Mouse (Mus musculus) stomach, postnatal 0 days (tissue): ENCODE data around the gene Nelfe. TPM values are rescaled to one million over a fixed set of nuclear protein-coding genes. Genes with fewer than 3 reads are reported as not detected.
"Not testable (repeated sequence)": the region's sequence is repeated elsewhere in the genome, so short reads cannot be mapped to it uniquely, and the experiment has no call there.

ENCODE experiments used
- ATAC-seq: fragments of 200-750 bp; cut with Nextera tagmentation; 2 replicates; pipeline ENCODE4 v1.8.0; 2017; ENCODE audit not compliant: low FRiP score, low TSS enrichment
- DNase-seq: peaks from one replicate; pipeline ENCODE4 v3.0.0-alpha.2; 2016; ENCODE audit warnings: low spot score
- H3K27ac ChIP-seq: fragments of 300-500 bp; sonication (generic); replicated peaks from 2 replicates; pipeline ENCODE4 v1.5.1; 2014; ENCODE audit warnings: mild to moderate bottlenecking, control low read depth
- H3K27me3 ChIP-seq: fragments of 300-500 bp; sonication (generic); 2 replicates; pipeline ENCODE4 v1.6.1; 2014; ENCODE audit warnings: low read length; ENCODE audit not compliant: control insufficient read depth, insufficient read depth
- H3K36me3 ChIP-seq: fragments of 300-500 bp; sonication (generic); 2 replicates; pipeline ENCODE4 v1.6.1; 2014; ENCODE audit warnings: low read length, mixed read lengths; ENCODE audit not compliant: control insufficient read depth, insufficient read depth
- H3K4me1 ChIP-seq: fragments of 300-500 bp; sonication (generic); replicated peaks from 2 replicates; pipeline ENCODE4 v1.6.1; 2014; ENCODE audit warnings: antibody characterized with exemption; ENCODE audit not compliant: control insufficient read depth, insufficient read depth
- H3K4me2 ChIP-seq: fragments of 300-500 bp; sonication (generic); replicated peaks from 2 replicates; pipeline ENCODE4 v1.6.1; 2014; ENCODE audit warnings: low read depth, mild to moderate bottlenecking, control low read depth, moderate library complexity
- H3K4me3 ChIP-seq: fragments of 300-500 bp; sonication (generic); 2 replicates; pipeline ENCODE4 v1.5.1; 2014; ENCODE audit warnings: low read depth, low read length, control low read depth
- H3K9ac ChIP-seq: fragments of 300-500 bp; sonication (generic); 2 replicates; pipeline ENCODE4 v1.6.1; 2014; ENCODE audit warnings: mild to moderate bottlenecking, low read length, control low read depth, mixed read lengths
- H3K9me3 ChIP-seq: fragments of 300-500 bp; sonication (generic); 2 replicates; pipeline ENCODE4 v1.6.1; 2016; ENCODE audit warnings: low read length; ENCODE audit not compliant: control insufficient read depth
- CTCF ChIP-seq: IDR thresholded peaks from 2 replicates; pipeline ENCODE4 v1.5.1; 2016; ENCODE audit warnings: antibody characterized with exemption, low read depth, mild to moderate bottlenecking, moderate library complexity
- EP300 ChIP-seq: optimal IDR thresholded peaks from 2 replicates; pipeline ENCODE3; 2016; ENCODE audit warnings: antibody characterized with exemption
- WGBS: fragments of 180-500 bp; shearing (Covaris S2); extraction: QIAGEN DNeasy Blood & Tissue Kit; methylation state at CpG from one replicate; pipeline ENCODE4 v1.1.7; 2014; 5-methylcytosine and 5-hydroxymethylcytosine counted together
- polyA plus RNA-seq: library from polyadenylated mRNA; unstranded; fragments of >200 nt; fragmentation: Nextera tagmentation; extraction: Ambion mirVana; gene quantifications from 2 replicates; pipeline ENCODE4 v1.2.1, GENCODE M21; 2015

Gene Nelfe
- polyA plus RNA-seq, 1 experiment from 2014 or later: 50.0 TPM

DNA sequence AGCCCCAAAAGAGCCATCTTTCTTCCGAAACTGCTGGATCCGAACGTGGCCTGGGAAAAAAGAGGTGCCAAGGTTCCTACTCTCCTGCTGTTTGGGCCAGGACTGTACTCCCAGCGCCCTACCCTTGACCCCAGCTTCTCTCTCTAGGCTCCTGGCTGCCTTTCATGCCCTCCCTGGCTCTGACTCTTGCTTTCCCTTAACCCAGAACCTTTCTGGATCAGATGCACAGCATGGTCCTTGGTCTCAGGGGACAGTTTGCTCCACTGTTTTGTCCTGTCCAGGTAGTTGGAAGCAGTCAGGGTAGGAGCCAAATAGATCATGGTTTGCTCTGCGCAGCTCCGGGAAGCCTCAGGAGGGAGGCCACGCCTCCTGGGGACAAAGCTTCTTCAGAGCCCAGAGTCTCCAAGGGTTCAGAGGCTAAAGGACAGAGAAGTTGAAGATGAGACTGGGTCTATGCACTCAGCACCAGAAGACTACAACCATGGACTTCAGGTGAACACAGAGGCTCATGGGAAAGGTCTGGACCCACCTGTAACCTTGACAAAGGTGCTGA lies 35.3 kb upstream of the Nelfe start:
- TF ChIP-seq EP300 (no peak), CTCF (no peak)
- ATAC-seq (no peak), DNase-seq (no peak)
- Histone ChIP-seq H3K4me3 (no peak overlapping the region), H3K9me3 (no peaks in the 10 kb centered on the region), H3K36me3 (no peaks in the 10 kb centered on the region), H3K9ac (no peak overlapping the region), H3K27me3 (no peaks in the 10 kb centered on the region), H3K27ac (no peak overlapping the region), H3K4me1 (no peaks in the 10 kb centered on the region), H3K4me2 (no peak overlapping the region)
- 75% methylated on average over 7 of the region's 7 CpGs for WGBS

GRCm38 (mm10) chr17:34830776-34831175 lies 19.4 kb upstream of the Nelfe start:
- 88% methylated on average over 1 of the region's 1 CpGs for WGBS
- DNase-seq, ATAC-seq: not testable (repeated sequence)

GRCm38 (mm10) chr17:34836155-34836855 lies 13.9 kb upstream of the Nelfe start:
- WGBS: 5% methylated on average over 48 of the region's 48 CpGs
- Histone ChIP-seq H3K27me3 (no peaks in the 10 kb centered on the region), H3K4me2 (peak overlapping the region; percentile 97), H3K9me3 (no peaks in the 10 kb centered on the region), H3K4me3 (peak overlapping the region; percentile 73), H3K9ac (peak overlapping the region; percentile 75), H3K27ac (peak overlapping the region; percentile 78), H3K36me3 (peaks cover 15% of the 10 kb centered on the region; the same call in 1 of the 2 replicates), H3K4me1 (0 out of 2 replicates have a peak, but pooled peaks cover 5% of the 10 kb centered on the region)
- ATAC-seq: peak; percentile 60
- DNase-seq: no peak
- TF ChIP-seq EP300: no peak
- no peak for TF ChIP-seq CTCF

More at GRCm38 (mm10) chr17:34830776-34831175, 19.4 kb upstream of the Nelfe start:
- H3K27ac ChIP-seq, H3K27me3 ChIP-seq, H3K9ac ChIP-seq, H3K4me3 ChIP-seq, H3K9me3 ChIP-seq, H3K4me1 ChIP-seq, H3K4me2 ChIP-seq: not testable (repeated sequence)
- H3K36me3 ChIP-seq: peaks cover 11% of the 10 kb centered on the region

DNA sequence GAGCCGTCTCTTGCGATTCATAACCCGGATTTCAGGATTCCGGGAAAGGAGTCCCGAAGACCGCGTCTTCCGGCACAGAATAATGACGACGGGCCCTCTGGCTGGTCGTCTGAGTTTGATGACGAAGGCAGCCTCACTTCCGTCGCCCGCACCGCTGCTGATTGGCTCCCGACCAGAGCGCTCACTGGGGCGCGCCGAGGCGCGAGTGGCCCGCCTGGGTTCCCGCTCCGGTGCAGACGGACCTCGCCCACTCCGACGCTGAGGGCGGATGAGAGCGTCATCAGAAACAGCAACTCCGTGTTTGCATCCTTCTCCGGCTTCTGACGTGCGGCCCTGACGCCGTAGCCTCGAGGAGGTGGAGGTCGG lies 13.4 kb upstream of the Nelfe start, which contains the start of the genes Stk19 and Dxo:
TSS of gene Stk19 (minus strand) at position 90 of the 366 bp plus-strand sequence.
TSS of gene Dxo (plus strand) at position 164 of the 366 bp plus-strand sequence.
- ATAC-seq (peak; percentile 95), DNase-seq (peak; percentile 98)
- peak within 1 kb of the TSS; percentile 75 for H3K9ac ChIP-seq
- 0 out of 2 replicates have a peak, but pooled peaks cover 5% of the 10 kb centered on the region for H3K4me1 ChIP-seq
- H3K36me3 ChIP-seq: peaks cover 15% of the 10 kb centered on the region; the same call in 1 of the 2 replicates
- no peaks in the 10 kb centered on the region for H3K27me3 ChIP-seq
- TF ChIP-seq CTCF (no peak), EP300 (no peak)
- peak within 1 kb of the TSS; percentile 73 for H3K4me3 ChIP-seq
- no peaks in the 10 kb centered on the region for H3K9me3 ChIP-seq
- under 1% methylated on average over 40 of the region's 40 CpGs for WGBS
- peak within 1 kb of the TSS; percentile 97 for H3K4me2 ChIP-seq
- H3K27ac ChIP-seq: peak within 1 kb of the TSS; percentile 86

DNA sequence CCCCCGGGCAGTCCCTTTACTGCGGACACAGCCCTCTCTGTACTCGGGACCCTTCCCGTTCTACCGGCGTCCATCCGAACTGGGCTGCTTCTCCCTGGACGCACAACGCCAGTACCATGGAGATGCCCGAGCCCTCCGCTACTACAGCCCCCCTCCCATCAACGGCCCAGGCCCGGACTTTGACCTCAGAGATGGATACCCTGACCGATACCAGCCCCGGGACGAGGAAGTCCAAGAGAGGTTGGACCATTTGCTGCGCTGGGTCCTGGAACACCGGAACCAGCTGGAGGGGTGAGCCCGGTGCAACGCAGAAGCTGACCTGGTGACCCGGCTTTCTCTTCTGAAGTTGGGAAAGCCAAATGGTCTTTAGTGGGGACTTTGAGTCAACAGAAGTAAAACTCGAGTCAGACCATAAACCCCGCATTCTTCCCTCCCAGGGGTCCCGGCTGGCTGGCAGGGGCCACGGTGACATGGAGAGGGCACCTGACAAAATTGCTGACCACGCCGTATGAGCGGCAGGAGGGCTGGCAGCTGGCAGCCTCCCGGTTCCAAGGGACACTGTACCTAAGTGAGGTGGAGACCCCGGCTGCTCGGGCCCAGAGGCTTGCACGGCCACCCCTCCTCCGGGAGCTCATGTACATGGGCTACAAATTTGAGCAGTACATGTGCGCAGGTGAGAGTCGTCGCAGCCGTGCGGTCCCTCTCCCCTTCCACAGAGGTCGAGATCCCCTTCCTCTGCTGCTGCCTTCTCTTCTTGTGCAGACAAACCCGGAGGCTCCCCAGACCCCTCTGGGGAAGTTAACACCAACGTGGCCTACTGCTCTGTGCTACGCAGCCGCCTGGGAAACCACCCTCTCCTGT lies 12.5 kb upstream of the Nelfe start:
- WGBS: 32% methylated on average over 41 of the region's 43 CpGs
- ATAC-seq: peak; percentile 36
- H3K4me2 ChIP-seq: peak overlapping the region; percentile 93

More for the DNA sequence above, 12.5 kb upstream of the Nelfe start:
- TF ChIP-seq CTCF (no peak), EP300 (no peak)
- Histone ChIP-seq H3K27ac (peak overlapping the region; percentile 86), H3K9me3 (no peaks in the 10 kb centered on the region), H3K36me3 (peaks cover 15% of the 10 kb centered on the region; the same call in 1 of the 2 replicates), H3K4me3 (peak overlapping the region; percentile 73), H3K27me3 (no peaks in the 10 kb centered on the region), H3K4me1 (0 out of 2 replicates have a peak, but pooled peaks cover 5% of the 10 kb centered on the region), H3K9ac (peak overlapping the region; percentile 73)
- DNase-seq: peak; percentile 31
